Mouse (Mus musculus): ENCODE measurements around the gene Psmb2.
A peak's percentile ranks its signal among the peaks of the same experiment; 100 is the strongest.

Gene Psmb2

DNA sequence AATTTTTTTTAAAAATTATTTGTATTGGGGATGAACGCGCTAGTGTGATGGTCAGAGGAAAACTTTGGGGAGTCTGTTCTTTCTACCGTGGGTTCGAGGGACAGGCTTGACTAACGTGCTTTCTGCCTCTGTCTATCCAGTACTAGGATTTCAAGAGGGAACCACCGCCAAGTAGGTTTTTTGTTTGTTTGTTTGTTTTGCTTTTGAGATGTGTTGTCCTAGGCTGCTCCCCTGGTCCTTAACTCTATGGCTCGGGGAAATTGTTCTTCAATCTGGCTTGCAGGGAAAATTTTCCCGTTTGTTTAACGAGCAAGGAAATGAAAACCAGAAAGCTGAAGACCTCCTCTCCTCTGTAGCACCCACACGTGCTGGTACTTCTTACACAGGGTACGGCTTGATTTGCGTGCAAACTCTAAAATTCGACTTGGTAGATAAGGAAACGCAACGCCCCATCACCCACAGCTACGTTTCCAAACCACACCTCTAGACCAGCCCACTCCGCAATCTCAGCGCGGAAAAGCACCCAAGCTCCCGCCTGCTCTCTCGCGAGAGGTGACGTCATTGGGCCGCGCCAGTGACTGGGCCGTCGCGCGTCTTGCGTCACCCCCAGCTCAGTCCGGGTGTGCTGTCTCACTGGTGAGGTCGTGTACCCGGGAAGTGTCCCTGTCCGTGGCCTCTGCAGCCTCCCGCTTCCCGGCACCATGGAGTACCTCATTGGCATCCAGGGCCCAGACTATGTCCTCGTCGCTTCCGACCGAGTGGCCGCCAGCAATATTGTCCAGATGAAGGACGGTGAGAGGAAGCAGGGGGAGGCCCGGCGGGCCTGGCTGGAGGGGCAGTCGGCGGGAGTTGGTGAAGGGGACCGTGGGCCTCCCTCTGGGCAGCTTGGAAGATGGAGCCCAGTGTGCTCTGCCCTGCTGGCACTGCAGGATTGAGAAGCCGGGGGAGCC, at the start of gene Psmb2:
Gene Psmb2 (plus strand): TSS at position 577 of the 950 bp plus-strand sequence.
- peak; percentile 98 for DNase-seq

DNA sequence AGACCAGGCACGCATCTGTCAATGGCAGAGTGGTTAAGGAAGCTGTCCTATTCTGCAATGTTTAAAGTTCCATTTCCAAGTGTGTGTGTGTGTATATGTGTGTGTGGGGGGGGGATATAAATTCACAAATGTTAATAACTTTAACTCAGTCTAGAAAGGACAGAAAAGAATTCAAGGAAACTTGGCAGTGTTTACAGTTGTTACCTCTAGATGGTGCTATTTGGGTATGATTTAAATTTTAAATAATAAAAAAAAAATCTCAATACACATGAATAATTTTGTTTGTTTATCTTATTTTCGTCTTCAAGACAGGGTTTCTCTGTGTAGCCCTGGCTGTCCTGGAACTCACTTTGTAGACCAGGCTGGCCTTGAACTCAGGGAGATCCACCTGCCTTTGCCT, 45.5 kb upstream of the Psmb2 start:
- DNase-seq = no peak

- DNase-seq = no peak
These were observed 44.8 kb upstream of the Psmb2 start for GRCm38 (mm10) chr4:126632668-126633067.

DNA sequence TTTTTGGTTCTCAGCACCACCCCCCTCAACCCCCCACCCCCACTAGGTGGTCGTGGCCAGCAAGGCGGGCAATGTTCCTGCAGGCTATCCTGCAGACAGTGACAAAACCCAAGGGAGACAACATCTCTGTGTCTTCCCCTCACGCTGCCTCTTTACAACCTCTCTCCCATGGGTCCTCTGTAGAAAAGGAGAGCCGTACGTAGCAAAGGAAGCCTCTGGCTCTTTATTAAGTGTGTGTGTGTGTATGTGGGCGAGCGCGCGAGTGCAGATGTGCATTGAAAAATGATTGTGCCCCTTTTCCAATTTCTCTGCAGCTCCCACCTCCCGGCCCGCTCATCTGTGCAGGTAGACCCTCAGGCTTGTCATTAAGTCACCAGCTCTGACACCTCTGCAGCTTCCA, 41.1 kb upstream of the Psmb2 start:
- no peak for DNase-seq

- no peak for DNase-seq
These were observed 40.0 kb upstream of the Psmb2 start for GRCm38 (mm10) chr4:126637446-126637845.

GRCm38 (mm10) chr4:126639339-126639738, 38.1 kb upstream of the Psmb2 start:
- no peak for DNase-seq

- DNase-seq = no peak
These were observed 35.5 kb upstream of the Psmb2 start for GRCm38 (mm10) chr4:126641901-126642300.

DNA sequence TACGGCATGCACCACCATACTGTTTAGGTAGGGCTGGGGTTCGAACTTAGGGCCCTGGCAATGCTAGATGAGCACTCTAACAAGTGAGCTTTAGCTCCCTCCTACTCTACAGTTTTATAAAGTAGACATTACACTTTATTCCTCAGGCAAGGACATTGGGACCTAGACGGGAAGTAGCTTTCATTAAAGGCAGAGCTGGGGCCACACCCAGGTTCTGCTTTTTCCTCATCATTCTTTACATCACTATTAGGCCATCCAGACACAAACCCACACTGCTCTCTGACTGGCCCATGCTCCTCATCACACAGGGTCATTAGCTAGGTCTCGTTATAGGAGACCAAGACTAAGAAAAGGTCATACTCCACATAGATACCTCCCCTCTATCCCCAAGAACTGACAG, 33.6 kb upstream of the Psmb2 start:
- DNase-seq = no peak

DNA sequence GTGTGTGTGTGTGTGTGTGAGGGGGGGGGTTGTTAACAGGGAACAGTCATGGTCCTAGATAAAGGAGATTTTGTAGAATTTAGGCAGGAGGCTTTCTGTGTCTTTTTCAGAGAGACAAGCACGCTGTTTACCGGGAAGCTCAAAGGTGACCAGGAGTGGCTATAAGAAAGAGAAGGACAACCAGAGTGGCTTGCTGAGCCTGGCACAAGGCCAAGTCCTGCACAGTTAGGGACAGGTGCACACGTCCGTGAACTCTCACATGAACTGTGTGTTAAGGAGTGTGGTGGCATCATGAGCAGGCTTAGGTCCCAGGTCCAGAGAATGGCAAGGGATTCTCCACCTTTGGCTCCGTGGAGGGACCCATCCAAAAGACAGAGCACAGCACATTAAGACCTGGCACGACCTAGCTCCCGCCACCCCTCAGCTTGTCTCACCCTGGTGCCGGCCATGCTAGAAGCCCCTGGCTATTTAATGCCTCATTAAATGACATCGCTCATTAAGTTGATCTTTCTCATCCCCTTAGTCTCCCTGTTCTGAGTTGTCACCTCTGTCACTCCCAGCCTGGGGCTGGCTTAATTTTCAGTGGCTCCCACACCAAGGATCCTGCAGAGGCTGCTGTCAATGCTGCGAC, 33.0 kb upstream of the Psmb2 start:
- DNase-seq = no peak

GRCm38 (mm10) chr4:126647996-126648910, 29.2 kb upstream of the Psmb2 start:
- DNase-seq = no peak

DNA sequence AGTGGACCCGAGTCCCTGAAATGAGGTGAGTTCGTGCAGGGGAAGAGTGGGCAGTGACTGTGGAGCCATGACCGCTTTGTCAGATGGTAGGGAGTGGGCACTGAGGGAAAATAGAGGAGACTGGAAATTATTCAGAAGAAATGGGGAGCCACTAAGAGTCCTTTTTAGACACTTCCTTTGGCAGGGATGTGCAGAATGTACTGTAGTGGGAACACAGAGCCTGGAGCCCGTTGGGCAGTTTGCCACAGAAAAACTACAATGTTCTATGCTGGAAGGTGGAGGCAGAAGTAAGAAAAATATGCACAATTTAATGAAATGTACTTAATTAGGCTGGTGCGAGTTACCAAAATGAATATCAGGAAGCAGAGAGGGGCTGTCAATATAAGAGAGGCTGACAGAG, 24.3 kb upstream of the Psmb2 start:
- DNase-seq = no peak

GRCm38 (mm10) chr4:126655356-126655755, 22.1 kb upstream of the Psmb2 start:
- DNase-seq = peak; percentile 28

DNA sequence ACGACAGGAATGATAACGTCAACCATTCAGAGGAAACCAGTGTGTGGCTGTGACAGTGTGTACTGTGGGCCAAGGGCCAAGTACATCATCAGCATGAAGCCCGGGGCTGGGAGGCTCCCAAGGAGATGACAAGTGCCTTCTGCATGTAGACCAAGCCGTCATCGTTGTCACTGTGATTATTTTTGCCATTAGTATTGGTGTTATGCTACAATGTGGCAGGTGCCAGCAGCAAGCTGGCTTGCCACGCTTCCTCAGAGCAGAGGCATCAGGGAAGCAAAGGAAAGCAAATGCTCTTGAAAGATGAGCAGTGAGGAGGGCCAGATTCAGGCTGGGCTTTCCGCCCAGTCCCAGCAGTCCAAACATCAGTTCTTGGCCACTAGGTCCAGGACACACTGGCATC, 16.2 kb upstream of the Psmb2 start:
- DNase-seq = no peak

- DNase-seq = no peak
These were observed 10.4 kb upstream of the Psmb2 start for GRCm38 (mm10) chr4:126667075-126667474.

DNA sequence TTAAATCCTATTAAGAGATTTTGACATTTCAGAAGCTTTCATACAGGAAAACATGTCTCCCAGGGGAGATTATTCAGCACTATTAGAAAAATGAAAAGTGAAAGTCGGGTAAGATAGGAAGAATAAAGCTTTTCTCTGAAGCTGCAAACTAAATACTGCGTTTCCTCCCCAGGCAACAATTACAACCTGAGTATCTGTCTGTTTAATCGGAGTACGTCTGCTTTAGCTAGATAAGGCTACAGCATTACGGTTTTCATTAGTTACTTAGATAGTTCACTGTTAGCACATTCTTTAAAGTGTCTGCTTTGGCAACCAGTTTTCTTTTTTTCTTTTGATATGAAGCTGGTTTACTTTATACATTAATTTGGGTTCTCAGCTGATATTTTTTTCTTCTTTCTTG, 4.9 kb downstream of the Psmb2 start:
- no peak for DNase-seq

DNA sequence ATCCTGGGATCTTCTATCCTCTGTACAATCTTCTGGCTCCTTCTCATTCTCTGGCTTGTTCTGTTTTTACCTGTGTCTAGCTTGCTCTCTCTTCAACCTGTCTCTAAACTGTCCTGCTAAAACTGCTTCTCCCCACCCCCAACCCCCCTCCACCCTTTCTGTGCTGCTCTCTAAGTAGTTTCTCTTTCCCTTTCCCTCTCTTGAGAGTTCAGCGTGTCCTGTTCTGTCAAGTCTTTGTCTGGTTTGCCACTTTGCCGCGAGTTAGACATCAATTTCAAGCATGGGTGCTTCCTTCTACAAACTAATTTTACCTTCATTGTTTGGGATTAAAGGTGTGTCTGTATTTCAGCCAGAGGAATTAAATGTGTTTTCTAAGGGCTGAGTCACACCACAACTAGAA, 5.7 kb downstream of the Psmb2 start:
- DNase-seq = no peak

GRCm38 (mm10) chr4:126689457-126689856, 12.0 kb downstream of the Psmb2 start:
- no peak for DNase-seq

GRCm38 (mm10) chr4:126693021-126693420, 15.6 kb downstream of the Psmb2 start:
- no peak for DNase-seq

DNA sequence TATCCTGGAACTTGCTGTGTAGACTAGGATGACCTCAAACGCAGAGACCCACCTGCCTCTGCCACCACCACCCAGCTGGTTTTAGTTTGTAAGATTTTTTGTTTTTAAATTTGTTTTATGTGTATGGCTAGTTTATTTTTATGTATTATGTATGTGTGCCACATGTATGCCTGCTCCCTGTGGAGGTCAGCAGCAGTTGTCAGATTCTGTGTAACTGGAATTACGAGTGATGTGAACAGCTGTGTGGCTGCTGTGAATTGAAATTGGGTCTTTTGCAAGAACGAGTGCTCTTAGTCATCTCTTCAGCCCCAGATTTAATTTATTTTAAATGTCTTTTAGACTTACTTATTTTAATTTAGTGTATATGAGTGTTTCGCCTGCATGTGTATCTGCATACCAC, 19.5 kb downstream of the Psmb2 start:
- DNase-seq = no peak

DNA sequence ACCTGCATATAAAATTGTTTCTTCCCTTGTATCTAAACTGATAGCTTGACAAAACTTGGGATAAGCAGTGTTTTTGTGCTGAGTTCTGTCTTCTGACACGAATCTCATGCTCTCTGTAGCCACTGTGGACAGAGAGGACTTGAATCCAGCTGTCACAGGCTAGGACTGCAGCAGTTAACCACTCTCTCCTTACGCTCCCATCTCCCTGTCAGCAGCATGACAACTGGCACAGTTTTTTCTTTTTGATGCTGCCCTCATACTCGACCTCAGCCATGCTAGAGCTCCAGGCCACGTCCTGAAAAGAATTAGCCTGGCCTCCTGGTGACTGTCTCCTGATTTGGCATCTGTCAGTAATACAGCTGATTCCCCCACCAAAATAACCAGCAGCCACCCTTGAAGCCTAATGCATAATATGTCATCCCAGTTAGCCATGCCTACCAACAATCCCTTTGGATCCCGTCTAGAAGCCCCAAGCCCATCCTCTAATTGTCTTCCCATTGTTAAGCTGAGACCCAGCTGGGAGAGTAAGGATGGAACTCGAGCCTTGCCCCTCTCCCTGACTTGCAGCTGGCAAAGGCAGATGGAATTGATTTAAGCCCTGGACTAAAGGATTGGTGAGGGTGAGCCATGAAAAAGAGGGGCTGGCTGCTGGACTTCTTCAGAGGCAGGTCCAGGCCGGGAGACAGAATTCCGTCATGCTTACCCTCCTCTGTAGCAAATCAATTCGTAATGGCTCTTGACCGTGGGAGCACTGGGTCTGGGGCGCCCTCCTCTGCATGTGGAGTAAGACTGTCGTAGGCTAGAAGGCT, 29.4 kb downstream of the Psmb2 start:
- DNase-seq = no peak

GRCm38 (mm10) chr4:126707439-126707826, 30.0 kb downstream of the Psmb2 start:
- no peak for DNase-seq

DNA sequence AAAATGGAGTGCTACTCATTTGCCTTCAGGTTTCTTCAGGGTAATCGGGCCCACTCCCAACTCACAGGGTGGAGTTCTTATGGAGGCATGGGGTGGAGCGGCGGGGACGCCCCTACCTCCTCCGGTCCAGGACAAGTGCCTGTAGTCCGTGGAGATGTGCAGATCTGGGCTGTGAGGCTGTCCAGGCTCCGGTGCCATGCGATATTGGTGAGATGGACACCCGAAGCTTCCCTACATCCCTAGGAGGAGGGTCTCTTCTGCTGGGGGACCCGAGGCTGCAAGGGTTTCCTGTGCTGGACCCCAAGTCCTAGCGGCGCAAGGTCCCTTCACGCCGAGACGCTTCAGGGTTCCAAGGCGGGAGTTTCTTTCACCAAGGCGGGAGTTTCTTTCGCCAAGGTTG, 54.7 kb downstream of the Psmb2 start:
- no peak for DNase-seq

Measured in thymus, postnatal 14 days (tissue).